Mouse (Mus musculus) retina, postnatal 7 days (tissue): ENCODE results near the gene Tpsb2.

Experiments used
- DNase-seq: peaks from one replicate; pipeline ENCODE4 v3.0.0-alpha.2; 2012; ENCODE audit warnings: low read depth, low spot score

The Tpsb2 gene

GRCm38 (mm10) chr17:25366005-25366404, at the start of gene Tpsb2:
Gene Tpsb2 (plus strand): TSS chr17:25366305.
- no peak for DNase-seq

- no peak for DNase-seq
Observed at GRCm38 (mm10) chr17:25318354-25318753, 47.8 kb upstream of the Tpsb2 start, which contains the start of gene Prss29. Gene Prss29 (plus strand): TSS chr17:25318654.

- DNase-seq = no peak
Observed at GRCm38 (mm10) chr17:25320819-25321218, 45.3 kb upstream of the Tpsb2 start.

- DNase-seq = no peak
Observed at GRCm38 (mm10) chr17:25322930-25323329, 43.2 kb upstream of the Tpsb2 start.

GRCm38 (mm10) chr17:25332321-25332720, 33.8 kb upstream of the Tpsb2 start:
- DNase-seq = no peak

- DNase-seq = peak; percentile 70
Observed at GRCm38 (mm10) chr17:25333943-25334342, 32.2 kb upstream of the Tpsb2 start.

GRCm38 (mm10) chr17:25338218-25338617, 27.9 kb upstream of the Tpsb2 start:
- DNase-seq = no peak

GRCm38 (mm10) chr17:25340003-25340402, 26.1 kb upstream of the Tpsb2 start:
- no peak for DNase-seq

GRCm38 (mm10) chr17:25341490-25341889, 24.6 kb upstream of the Tpsb2 start:
- DNase-seq = no peak

GRCm38 (mm10) chr17:25345462-25345861, 20.6 kb upstream of the Tpsb2 start, which contains the start of gene Tpsab1:
Gene Tpsab1 (minus strand): TSS chr17:25345562.
- no peak for DNase-seq

- no peak for DNase-seq
Observed at GRCm38 (mm10) chr17:25361291-25361690, 4.8 kb upstream of the Tpsb2 start.

- peak; percentile 27 for DNase-seq
Observed at GRCm38 (mm10) chr17:25363726-25364125, 2.4 kb upstream of the Tpsb2 start.

GRCm38 (mm10) chr17:25368973-25369372, 2.9 kb downstream of the Tpsb2 start, which contains the start of gene Tpsg1:
Gene Tpsg1 (plus strand): TSS chr17:25369273.
- no peak for DNase-seq

- no peak for DNase-seq
Observed at GRCm38 (mm10) chr17:25372491-25372890, 6.4 kb downstream of the Tpsb2 start.

- DNase-seq = no peak
Observed at GRCm38 (mm10) chr17:25374011-25374410, 7.9 kb downstream of the Tpsb2 start.

GRCm38 (mm10) chr17:25394526-25394925, 28.4 kb downstream of the Tpsb2 start:
- no peak for DNase-seq

GRCm38 (mm10) chr17:25397804-25398519, 31.9 kb downstream of the Tpsb2 start:
- DNase-seq = peak; percentile 82

GRCm38 (mm10) chr17:25398520-25398838, 32.4 kb downstream of the Tpsb2 start:
- no peak for DNase-seq

GRCm38 (mm10) chr17:25400443-25400842, 34.3 kb downstream of the Tpsb2 start:
- no peak for DNase-seq

GRCm38 (mm10) chr17:25401491-25401890, 35.4 kb downstream of the Tpsb2 start:
- peak; percentile 75 for DNase-seq

GRCm38 (mm10) chr17:25402224-25402623, 36.1 kb downstream of the Tpsb2 start:
- DNase-seq = no peak

- no peak for DNase-seq
Observed at GRCm38 (mm10) chr17:25404190-25404589, 38.1 kb downstream of the Tpsb2 start.

GRCm38 (mm10) chr17:25405224-25405895, 39.3 kb downstream of the Tpsb2 start:
- no peak for DNase-seq
